Mouse (Mus musculus): Measurements from ENCODE around the gene Kctd10. TPM values are rescaled to one million over a fixed set of nuclear protein-coding genes. Genes with fewer than 3 reads are reported as not detected.

The Kctd10 gene
- total and polyA plus RNA-seq, 3 experiments: 29.8 to 60.6 (median 40.8) TPM

GRCm38 (mm10) chr5:114345538-114345937 is 34.8 kb downstream of the Kctd10 start:
- Histone ChIP-seq H3K9me3 (replicated peaks) (no peaks in the 10 kb centered on the region), H3K27me3 (ENCODE audit: insufficient read depth, low read length) (peaks cover 30% of the 10 kb centered on the region), H3K4me3 (ENCODE audit: low read depth, low read length) (no peak overlapping the region), H3K4me1 (ENCODE audit: insufficient read depth, low read depth, low read length) (peaks cover 15% of the 10 kb centered on the region), H3K36me3 (replicated peaks) (no peaks in the 10 kb centered on the region)
- no peak for DNase-seq (ENCODE audit: low spot score)
- ATAC-seq (ENCODE audit: extremely low read depth, insufficient number of reproducible peaks, low FRiP score, poor library complexity, severe bottlenecking): no peak
- TF ChIP-seq POLR2AphosphoS5 (IDR thresholded peaks at IDR 0.05; ENCODE audit: insufficient replicate concordance, low read depth, low read length): no peak
- no peak for TF ChIP-seq TAL1 (conservative IDR thresholded peaks at IDR 0.05; ENCODE audit: low read depth, low read length)
- no peak for TF ChIP-seq CTCF (IDR thresholded peaks at IDR 0.05; ENCODE audit: low read depth, low read length)
- TF ChIP-seq GATA1 (IDR thresholded peaks at IDR 0.05; ENCODE audit: borderline replicate concordance, low read length): no peak
- no peak for TF ChIP-seq GATA2 (IDR thresholded peaks at IDR 0.05; ENCODE audit: borderline replicate concordance, low read depth, low read length)

GRCm38 (mm10) chr5:114343612-114344011 is 36.7 kb downstream of the Kctd10 start:
- H3K4me1 ChIP-seq (ENCODE audit: insufficient read depth, low read depth, low read length): peaks cover 15% of the 10 kb centered on the region
- H3K36me3 ChIP-seq (replicated peaks): no peaks in the 10 kb centered on the region
- ATAC-seq (ENCODE audit: extremely low read depth, insufficient number of reproducible peaks, low FRiP score, poor library complexity, severe bottlenecking) (no peak), DNase-seq (ENCODE audit: low spot score) (no peak)
- TF ChIP-seq GATA1 (IDR thresholded peaks at IDR 0.05; ENCODE audit: borderline replicate concordance, low read length) (no peak), TAL1 (conservative IDR thresholded peaks at IDR 0.05; ENCODE audit: low read depth, low read length) (no peak), GATA2 (IDR thresholded peaks at IDR 0.05; ENCODE audit: borderline replicate concordance, low read depth, low read length) (no peak), CTCF (IDR thresholded peaks at IDR 0.05; ENCODE audit: low read depth, low read length) (no peak), POLR2AphosphoS5 (IDR thresholded peaks at IDR 0.05; ENCODE audit: insufficient replicate concordance, low read depth, low read length) (no peak)
- H3K9me3 ChIP-seq (replicated peaks): no peaks in the 10 kb centered on the region
- H3K27me3 ChIP-seq (ENCODE audit: insufficient read depth, low read length): peaks cover 17% of the 10 kb centered on the region
- no peak overlapping the region for H3K4me3 ChIP-seq (ENCODE audit: low read depth, low read length)

GRCm38 (mm10) chr5:114342996-114343395 is 37.3 kb downstream of the Kctd10 start:
- ATAC-seq (ENCODE audit: extremely low read depth, insufficient number of reproducible peaks, low FRiP score, poor library complexity, severe bottlenecking) (no peak), DNase-seq (ENCODE audit: low spot score) (no peak)
- Histone ChIP-seq H3K9me3 (replicated peaks) (no peaks in the 10 kb centered on the region), H3K27me3 (ENCODE audit: insufficient read depth, low read length) (peaks cover 15% of the 10 kb centered on the region), H3K4me1 (ENCODE audit: insufficient read depth, low read depth, low read length) (peaks cover 15% of the 10 kb centered on the region), H3K36me3 (replicated peaks) (no peaks in the 10 kb centered on the region), H3K4me3 (ENCODE audit: low read depth, low read length) (no peak overlapping the region)
- no peak for TF ChIP-seq GATA2 (IDR thresholded peaks at IDR 0.05; ENCODE audit: borderline replicate concordance, low read depth, low read length)
- no peak for TF ChIP-seq POLR2AphosphoS5 (IDR thresholded peaks at IDR 0.05; ENCODE audit: insufficient replicate concordance, low read depth, low read length)
- TF ChIP-seq CTCF (IDR thresholded peaks at IDR 0.05; ENCODE audit: low read depth, low read length): no peak
- TF ChIP-seq TAL1 (conservative IDR thresholded peaks at IDR 0.05; ENCODE audit: low read depth, low read length): no peak
- no peak for TF ChIP-seq GATA1 (IDR thresholded peaks at IDR 0.05; ENCODE audit: borderline replicate concordance, low read length)

DNA sequence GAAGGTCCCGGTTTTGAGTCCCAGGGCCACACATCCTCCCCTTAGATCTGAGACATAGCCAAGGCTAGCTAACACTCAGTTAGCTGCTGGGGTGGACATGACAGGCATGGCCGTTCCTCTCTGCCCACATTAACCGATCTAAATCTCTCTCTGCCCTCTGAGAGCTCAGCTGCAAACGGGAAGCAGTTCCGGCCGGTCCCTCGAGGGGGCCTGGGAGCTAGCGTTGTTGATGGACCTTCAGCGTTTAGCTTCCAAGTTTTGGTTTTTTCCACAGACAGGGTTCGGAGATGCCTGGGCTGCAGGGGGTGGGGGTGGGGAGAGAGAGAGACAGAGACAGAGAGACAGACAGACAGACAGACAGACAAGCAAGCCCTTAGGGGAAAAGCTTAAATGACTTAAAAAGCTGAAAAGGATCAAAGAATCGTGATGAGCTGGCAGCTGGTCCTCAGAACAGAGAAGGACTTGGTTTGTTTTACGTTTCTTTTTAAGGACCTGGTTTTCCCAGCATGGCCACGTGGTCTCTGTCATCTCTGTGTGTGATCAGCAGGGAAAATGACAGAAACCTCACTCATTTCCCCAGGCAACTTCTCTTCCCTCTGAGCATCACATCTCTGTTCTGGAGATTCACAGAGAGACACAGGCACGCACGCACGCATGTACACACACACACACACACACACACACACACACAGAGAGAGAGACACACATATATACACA is 56.4 kb downstream of the Kctd10 start:
- Histone ChIP-seq H3K4me3 (ENCODE audit: low read depth, low read length) (no peak overlapping the region), H3K27me3 (ENCODE audit: insufficient read depth, low read length) (peaks cover 27% of the 10 kb centered on the region), H3K4me1 (ENCODE audit: insufficient read depth, low read depth, low read length) (no peaks in the 10 kb centered on the region), H3K36me3 (replicated peaks) (no peaks in the 10 kb centered on the region), H3K9me3 (replicated peaks) (no peaks in the 10 kb centered on the region)
- ATAC-seq (ENCODE audit: extremely low read depth, insufficient number of reproducible peaks, low FRiP score, poor library complexity, severe bottlenecking) (no peak), DNase-seq (ENCODE audit: low spot score) (no peak)
- no peak for TF ChIP-seq TAL1 (conservative IDR thresholded peaks at IDR 0.05; ENCODE audit: low read depth, low read length)
- no peak for TF ChIP-seq GATA1 (IDR thresholded peaks at IDR 0.05; ENCODE audit: borderline replicate concordance, low read length)
- no peak for TF ChIP-seq POLR2AphosphoS5 (IDR thresholded peaks at IDR 0.05; ENCODE audit: insufficient replicate concordance, low read depth, low read length)
- TF ChIP-seq GATA2 (IDR thresholded peaks at IDR 0.05; ENCODE audit: borderline replicate concordance, low read depth, low read length): no peak
- TF ChIP-seq CTCF (IDR thresholded peaks at IDR 0.05; ENCODE audit: low read depth, low read length): no peak

GRCm38 (mm10) chr5:114323105-114323790 is 57.1 kb downstream of the Kctd10 start:
- H3K36me3 ChIP-seq (replicated peaks): no peaks in the 10 kb centered on the region
- no peak for TF ChIP-seq CTCF (IDR thresholded peaks at IDR 0.05; ENCODE audit: low read depth, low read length)
- TF ChIP-seq TAL1 (conservative IDR thresholded peaks at IDR 0.05; ENCODE audit: low read depth, low read length): no peak
- no peak for TF ChIP-seq GATA2 (IDR thresholded peaks at IDR 0.05; ENCODE audit: borderline replicate concordance, low read depth, low read length)
- no peak for TF ChIP-seq GATA1 (IDR thresholded peaks at IDR 0.05; ENCODE audit: borderline replicate concordance, low read length)
- TF ChIP-seq POLR2AphosphoS5 (IDR thresholded peaks at IDR 0.05; ENCODE audit: insufficient replicate concordance, low read depth, low read length): no peak
- DNase-seq (ENCODE audit: low spot score): no peak
- no peak overlapping the region for H3K4me3 ChIP-seq (ENCODE audit: low read depth, low read length)
- H3K27me3 ChIP-seq (ENCODE audit: insufficient read depth, low read length): peaks cover 26% of the 10 kb centered on the region
- ATAC-seq (ENCODE audit: extremely low read depth, insufficient number of reproducible peaks, low FRiP score, poor library complexity, severe bottlenecking): no peak
- H3K4me1 ChIP-seq (ENCODE audit: insufficient read depth, low read depth, low read length): no peaks in the 10 kb centered on the region
- H3K9me3 ChIP-seq (replicated peaks): no peaks in the 10 kb centered on the region

Other genes starting within 250 kb of the Kctd10 start
- gene Acacb, start 234.0 kb downstream of the Kctd10 start, total RNA-seq (2014; fragmentation: Nextera tagmentation): 0.34 and 2.6 TPM in 2 replicates
- gene Acacb, start 234.0 kb downstream of the Kctd10 start, total RNA-seq (2017): 0.35 and 0.76 TPM in 2 replicates
- gene Acacb, start 234.0 kb downstream of the Kctd10 start, polyA plus RNA-seq (2012): 0.43 and 0.55 TPM in 2 replicates
- not detected in 2 replicates for gene Foxn4, start 106.7 kb downstream of the Kctd10 start, total RNA-seq (2014; fragmentation: Nextera tagmentation)
- 0.05 TPM in 1 of 2 replicates, not detected in the other for gene Foxn4, start 106.7 kb downstream of the Kctd10 start, total RNA-seq (2017)
- not detected in 2 replicates for gene Foxn4, start 106.7 kb downstream of the Kctd10 start, polyA plus RNA-seq (2012)
- not detected in 2 replicates for gene Myo1h, start 91.3 kb downstream of the Kctd10 start, total RNA-seq (2014; fragmentation: Nextera tagmentation)
- gene Myo1h, start 91.3 kb downstream of the Kctd10 start, total RNA-seq (2017): 0.66 and 0.87 TPM in 2 replicates
- not detected in 2 replicates for gene Myo1h, start 91.3 kb downstream of the Kctd10 start, polyA plus RNA-seq (2012)
- 59.4 and 65.0 TPM in 2 replicates for gene Ube3b, start 99 bp upstream of the Kctd10 start, total RNA-seq (2014; fragmentation: Nextera tagmentation)
- 20.2 and 20.9 TPM in 2 replicates for gene Ube3b, start 99 bp upstream of the Kctd10 start, total RNA-seq (2017)
- 51.3 and 61.3 TPM in 2 replicates for gene Ube3b, start 99 bp upstream of the Kctd10 start, polyA plus RNA-seq (2012)
- 9.1 and 10.6 TPM in 2 replicates for gene Mmab, start 63.6 kb upstream of the Kctd10 start, total RNA-seq (2014; fragmentation: Nextera tagmentation)
- 14.5 and 17.8 TPM in 2 replicates for gene Mmab, start 63.6 kb upstream of the Kctd10 start, total RNA-seq (2017)
- gene Mmab, start 63.6 kb upstream of the Kctd10 start, polyA plus RNA-seq (2012): 23.1 and 29.5 TPM in 2 replicates
- gene Mvk, start 63.8 kb upstream of the Kctd10 start, total RNA-seq (2014; fragmentation: Nextera tagmentation): 5.9 and 6.4 TPM in 2 replicates
- 23.4 and 25.6 TPM in 2 replicates for gene Mvk, start 63.8 kb upstream of the Kctd10 start, total RNA-seq (2017)
- 32.6 and 39.4 TPM in 2 replicates for gene Mvk, start 63.8 kb upstream of the Kctd10 start, polyA plus RNA-seq (2012)
- 3.2 and 3.8 TPM in 2 replicates for gene Fam222a, start 187.5 kb upstream of the Kctd10 start, total RNA-seq (2014; fragmentation: Nextera tagmentation)
- gene Fam222a, start 187.5 kb upstream of the Kctd10 start, total RNA-seq (2017): 0.12 and 0.71 TPM in 2 replicates
- gene Fam222a, start 187.5 kb upstream of the Kctd10 start, polyA plus RNA-seq (2012): 6.9 and 7.3 TPM in 2 replicates

Data from G1E (cell line).